Mouse (Mus musculus): ENCODE measurements around the gene Il6st.

Il6st gene

DNA sequence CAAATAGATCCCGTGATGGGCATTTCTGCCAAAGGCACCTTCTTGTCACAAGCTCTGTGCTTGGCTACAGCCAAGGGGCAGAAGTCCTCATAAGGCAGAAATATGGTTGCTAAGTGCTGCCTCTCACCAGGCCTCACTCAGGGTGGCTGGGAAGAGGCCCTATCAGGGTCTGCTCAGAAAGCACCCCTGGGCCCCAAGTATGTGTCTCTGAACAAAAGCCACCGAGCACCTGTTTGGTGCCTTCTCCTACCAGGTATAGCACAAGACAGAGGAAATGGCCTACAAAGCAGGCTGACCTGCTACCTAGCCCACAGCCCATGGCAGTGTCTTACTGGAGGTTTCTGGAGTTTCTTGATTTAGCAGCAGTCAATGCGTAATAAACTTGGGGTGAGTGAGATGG, 59.0 kb downstream of the Il6st start:
- CTCF ChIA-PET, result no interaction called here

DNA sequence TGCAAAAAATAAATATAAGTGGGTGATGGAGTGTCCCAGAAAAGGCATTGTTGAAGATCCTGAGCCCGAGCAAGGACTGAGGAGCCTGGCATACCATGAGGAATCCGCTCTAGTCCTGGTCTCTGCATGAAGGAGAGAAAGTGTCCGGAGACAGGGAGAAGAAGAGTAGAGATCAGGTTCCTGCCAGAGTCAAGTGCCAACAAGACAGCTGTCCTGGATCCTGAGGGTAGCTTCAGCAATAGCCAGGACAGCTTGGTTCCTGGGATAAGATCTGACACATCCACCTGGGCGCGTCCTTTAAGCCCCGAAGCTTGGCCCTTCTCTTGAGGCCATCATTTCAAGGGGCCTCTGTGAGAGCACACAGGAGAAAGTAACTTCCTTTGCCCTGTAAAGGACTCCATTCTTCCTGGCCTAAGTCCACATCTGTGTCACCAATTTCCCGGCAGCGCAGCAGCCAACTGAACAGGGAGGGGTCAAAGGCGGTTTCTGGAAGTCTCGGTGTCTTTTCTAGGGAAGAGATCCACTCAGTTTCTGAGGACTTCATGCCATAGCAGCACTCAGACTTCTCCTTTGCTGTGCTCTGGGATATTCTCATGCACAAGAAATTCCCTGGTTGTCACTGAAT, 59.6 kb downstream of the Il6st start:
- CTCF ChIA-PET, result no interaction called here

DNA sequence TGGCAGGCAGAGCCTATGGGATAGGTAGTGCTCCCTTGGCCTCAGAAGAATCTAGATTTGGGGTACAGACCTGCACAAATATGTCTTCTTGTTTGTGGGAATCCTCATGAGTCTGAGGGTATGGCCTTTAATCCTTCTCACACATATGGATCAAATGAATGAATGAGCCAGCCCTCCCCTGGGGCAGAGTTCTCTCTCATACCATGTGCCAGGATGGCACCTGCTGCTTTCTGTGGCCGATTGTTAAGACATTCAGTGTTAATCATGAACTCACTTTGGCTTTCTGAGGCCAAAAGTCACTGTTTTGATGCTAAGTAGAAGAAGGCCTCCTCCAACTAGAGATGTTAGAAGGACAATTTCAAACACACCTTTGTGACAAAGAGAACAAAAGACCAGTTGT, 63.3 kb downstream of the Il6st start:
- CTCF ChIA-PET, result no interaction called here

DNA sequence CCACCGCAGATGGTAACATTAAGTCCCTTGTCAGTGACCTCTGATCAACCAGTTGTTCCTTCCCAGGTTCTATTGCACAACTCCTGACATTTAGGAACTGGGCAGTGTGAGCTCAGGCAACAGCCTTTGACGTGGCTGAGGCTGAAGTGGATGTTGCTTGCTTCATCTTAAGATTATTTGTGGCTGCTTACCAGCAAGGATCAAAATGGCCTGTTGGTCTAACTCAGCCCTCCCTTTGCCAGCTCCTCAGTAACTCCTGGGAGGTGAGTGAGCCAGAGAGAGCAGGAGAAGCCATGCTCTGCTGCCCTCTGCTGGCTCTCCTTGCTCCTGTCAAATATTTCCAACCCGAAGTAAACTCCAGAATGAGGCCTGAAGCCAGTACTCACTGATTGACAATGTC, 66.0 kb downstream of the Il6st start:
- CTCF ChIA-PET, result interaction anchor here (0.7 to 1.3 kb wide), 2 partner anchors 166 to 221 kb away, joined by 3 to 6 read pairs; no protein-coding TSS in a partner anchor

DNA sequence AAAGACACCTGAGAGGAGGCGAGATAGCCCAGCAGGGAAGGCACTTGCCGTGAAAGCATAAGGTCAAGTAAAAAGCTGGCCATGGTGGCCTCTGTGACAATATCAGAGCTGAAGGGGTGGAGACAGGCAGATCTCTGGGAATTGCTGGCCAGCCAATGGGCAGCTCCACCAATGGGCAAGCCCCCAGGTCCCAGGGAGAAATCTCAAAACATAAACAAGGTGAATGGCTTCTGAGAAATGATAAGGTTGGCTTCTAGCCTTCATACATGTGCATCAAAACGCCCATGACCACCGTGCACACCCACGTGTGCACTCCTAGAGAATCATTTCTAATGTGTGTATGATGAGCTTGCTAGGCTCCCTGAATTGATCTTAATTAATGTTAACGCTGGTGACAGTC, 68.4 kb downstream of the Il6st start:
- CTCF ChIA-PET, result interaction anchor here (0.5 kb wide), 1 partner anchor 186 kb away, joined by 3 read pairs; no protein-coding TSS in a partner anchor

DNA sequence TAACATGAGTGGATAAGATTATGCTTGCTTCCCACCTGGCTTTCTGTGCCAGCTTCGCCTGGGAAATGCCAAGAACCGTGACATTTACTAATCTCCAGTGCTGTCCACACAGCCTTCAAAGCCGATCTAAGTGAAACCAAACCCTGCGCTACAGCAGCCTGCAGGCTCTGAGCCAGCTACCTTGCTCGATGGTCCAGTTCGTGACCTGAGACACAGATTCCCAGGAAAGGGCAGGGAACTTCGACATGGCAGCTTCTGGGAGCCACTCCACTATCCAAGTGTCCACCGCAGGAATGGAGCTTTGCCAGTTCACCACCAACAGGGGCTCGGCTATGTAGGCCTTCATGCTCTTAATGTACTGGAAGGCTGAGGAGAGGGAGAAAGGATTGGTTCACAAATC, 69.7 kb downstream of the Il6st start:
- CTCF ChIA-PET, result interaction anchor here (0.5 kb wide), 1 partner anchor 224 kb away, joined by 3 read pairs; no protein-coding TSS in a partner anchor

DNA sequence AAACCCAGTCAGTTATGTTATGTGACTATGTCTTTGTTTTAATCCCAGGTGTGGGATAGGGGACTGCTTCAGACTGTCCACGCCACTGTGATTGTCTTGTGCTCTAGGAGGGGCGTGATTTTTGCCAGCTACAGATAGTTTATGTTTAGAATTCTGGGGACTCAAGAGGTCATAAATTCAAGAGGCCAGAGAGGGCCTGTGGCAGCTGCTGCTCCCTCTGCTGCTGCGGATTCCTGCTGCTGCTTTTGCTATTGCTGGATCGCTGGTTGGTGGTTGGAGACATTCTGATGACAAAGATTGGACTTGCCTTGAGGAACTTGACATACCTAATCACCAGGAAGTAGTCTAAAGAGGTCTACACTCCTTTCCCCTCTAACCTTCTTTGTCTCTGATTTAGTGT, 72.7 kb downstream of the Il6st start:
- CTCF ChIA-PET, result no interaction called here

DNA sequence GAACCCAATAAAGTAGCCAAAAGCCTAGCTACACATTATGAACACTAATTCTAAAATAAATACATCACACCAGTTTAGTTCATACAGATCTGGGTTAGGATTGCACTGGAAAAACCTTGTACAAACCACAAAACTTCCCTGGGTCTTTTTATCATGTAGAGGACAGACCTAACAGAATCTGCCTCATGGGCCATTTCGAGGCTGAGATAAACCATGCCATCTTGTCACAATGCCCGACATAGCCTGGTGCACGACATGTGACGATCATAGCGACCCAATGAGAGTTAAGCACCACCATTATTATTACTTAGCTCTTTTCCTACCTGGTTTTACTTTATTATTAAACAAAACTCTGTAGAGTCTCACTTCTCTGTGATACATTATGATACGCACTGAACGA, 73.2 kb downstream of the Il6st start:
- CTCF ChIA-PET, result no interaction called here

DNA sequence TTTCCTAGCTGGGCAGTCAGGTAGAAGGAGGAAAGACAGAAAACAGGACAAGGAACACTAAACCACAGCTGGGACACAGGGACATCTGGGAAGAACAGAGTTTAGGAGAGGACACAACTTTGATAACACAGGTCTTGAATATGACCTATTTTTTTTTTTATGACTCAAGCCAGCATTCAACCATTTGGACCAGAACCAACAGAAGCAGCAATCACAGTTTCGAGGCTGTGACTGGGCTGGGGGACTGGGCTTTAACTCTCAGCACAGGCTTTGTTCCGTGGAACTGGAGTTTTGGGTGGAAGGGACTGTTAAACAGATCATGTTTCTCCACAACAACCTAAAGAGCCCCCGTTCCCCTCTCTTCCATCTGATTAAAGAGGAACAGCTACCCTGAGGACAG, 76.7 kb downstream of the Il6st start:
- CTCF ChIA-PET, result interaction anchor here (0.7 kb wide), 2 partner anchors 33 to 1546 kb away, joined by 3 to 4 read pairs; no protein-coding TSS in a partner anchor

DNA sequence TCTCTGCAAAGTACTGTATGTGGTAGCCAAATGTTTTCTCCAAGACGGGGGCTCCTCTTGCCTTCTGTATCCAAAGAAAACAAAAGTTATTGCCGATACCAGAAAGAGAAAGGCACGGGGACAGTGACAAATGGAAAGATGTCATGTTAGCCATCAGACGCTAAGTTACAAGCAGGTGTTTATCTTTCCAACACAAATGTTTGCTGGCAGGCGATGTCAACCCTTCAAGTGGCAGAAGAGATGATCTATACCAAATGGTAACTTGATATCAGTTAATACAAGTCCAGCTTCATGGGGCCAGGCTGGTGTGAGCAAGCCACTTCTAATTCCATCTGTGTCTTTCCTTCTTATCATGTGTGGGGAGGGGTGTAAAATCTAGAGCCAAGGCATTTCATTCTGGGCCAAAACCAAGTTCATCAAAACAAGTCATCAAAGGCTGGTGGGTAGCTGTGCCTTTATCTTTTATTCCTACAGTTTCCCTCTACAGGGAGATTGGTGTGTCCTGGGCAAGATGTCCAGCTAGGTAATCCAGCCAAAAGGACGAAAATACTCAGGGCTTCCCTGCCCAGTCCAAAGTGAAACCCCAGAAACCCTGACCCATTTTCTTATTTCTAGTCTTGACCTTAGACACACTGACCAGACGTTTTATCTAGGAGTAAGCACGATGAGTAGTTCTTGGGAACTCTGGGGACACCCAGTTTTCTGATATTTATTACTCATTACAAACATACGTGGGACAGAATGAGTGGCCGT, 77.5 kb downstream of the Il6st start:
- CTCF ChIA-PET, result no interaction called here

DNA sequence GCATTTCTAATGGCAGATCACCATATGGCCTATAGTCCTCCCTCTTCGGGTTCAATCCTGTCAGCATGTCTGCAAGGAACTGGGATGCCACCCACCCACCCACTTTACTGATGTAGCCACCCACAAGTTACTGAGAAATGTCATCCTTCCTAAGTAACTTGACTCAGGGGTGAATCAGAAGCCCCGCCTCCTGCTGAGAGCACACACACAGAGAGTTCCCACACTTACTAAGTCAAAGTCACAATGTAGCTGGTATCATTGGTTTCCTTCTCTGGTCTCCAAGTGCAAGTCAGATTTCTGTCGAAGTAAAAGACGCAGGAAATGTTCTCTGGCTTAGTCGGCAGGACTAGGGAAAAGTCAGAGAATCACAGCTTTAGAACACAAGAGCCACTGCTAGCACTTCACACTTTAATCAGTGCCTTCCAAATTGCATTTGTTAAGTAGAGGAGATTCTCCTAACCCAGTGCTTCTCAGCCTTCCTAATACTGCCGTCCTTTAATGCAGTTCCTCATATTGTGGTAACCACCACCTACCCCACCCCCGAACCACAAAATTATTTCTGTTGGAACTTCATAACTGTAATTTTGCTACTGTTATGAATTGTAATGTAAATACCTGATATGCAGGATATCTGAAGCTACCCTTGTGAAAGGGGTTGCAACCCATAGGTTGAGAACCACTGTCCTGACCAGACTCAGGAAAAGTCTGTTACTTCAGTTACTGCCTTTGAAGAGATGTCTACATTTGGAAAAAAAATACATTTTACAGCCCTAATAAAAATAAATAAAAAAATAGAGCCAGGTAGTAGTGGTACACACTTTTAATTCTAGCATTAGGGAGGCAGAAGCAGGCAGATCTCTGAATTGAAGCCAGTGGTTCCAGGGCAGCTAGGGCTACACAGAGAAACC, 88.0 kb downstream of the Il6st start:
- CTCF ChIA-PET, result no interaction called here

DNA sequence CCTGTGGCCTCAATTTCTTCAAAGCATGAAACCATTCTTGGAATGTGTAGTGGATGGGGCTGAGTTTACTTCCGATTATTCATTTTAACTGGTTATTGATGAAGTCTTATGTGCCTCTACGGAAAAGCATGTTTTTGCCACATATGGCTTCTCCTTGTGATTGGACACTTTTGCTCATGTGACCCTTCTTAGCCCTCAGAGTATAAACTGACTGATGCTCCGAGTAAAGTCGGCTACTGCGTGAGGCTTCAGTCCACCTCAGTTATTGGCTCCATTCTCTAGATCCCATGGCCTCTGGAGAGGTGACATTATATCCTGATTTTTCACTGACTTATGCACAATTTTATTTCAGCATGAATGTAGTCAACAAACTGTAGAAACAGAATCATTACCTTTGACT, 89.4 kb downstream of the Il6st start:
- CTCF ChIA-PET, result no interaction called here

DNA sequence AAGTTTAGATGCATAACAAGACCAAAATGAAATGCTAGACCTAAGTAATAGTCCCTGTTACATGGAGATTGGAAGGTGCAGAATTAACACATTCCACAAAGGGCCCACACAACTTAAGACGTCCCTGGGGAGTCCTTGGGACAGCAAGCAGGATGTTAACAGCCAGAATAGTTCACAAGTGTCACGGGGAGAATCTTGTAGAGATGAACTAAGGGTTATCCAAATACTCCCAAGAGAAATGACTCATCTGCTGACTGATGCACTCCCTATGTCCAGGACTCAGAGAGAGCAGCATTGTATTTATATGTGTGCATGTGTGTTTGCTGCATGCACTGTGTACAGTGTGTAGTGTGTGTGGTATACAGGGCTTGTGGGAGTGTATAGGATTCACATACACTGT, 92.6 kb downstream of the Il6st start:
- CTCF ChIA-PET, result no interaction called here

All from spleen, embryonic (tissue).